Mouse (Mus musculus) midbrain, embryonic 15.5 days (tissue): ENCODE results near the gene Metap1. TPM values are rescaled to one million over a fixed set of nuclear protein-coding genes. Genes with fewer than 3 reads are reported as not detected.
"Not testable (repeated sequence)": the region's sequence is repeated elsewhere in the genome, so short reads cannot be mapped to it uniquely, and the experiment has no call there.

Source experiments
- ATAC-seq: fragments of 200-750 bp; cut with Nextera tagmentation; replicated peaks from 2 replicates; pipeline ENCODE4 v1.8.0; 2017; ENCODE audit warnings: moderate TSS enrichment
- H3K27ac ChIP-seq: fragments of 300-500 bp; sonication (generic); 2 replicates; pipeline ENCODE4 v1.5.1; 2015; ENCODE audit warnings: mild to moderate bottlenecking, inconsistent platforms
- H3K27me3 ChIP-seq: fragments of 300-500 bp; sonication (generic); replicated peaks from 2 replicates; pipeline ENCODE4 v1.6.1; 2015; ENCODE audit warnings: inconsistent platforms
- H3K36me3 ChIP-seq: fragments of 300-500 bp; sonication (generic); replicated peaks from 2 replicates; pipeline ENCODE4 v1.6.1; 2015; ENCODE audit warnings: inconsistent platforms
- H3K4me1 ChIP-seq: fragments of 300-500 bp; sonication (generic); 2 replicates; pipeline ENCODE4 v1.6.1; 2015; ENCODE audit warnings: inconsistent platforms
- H3K4me2 ChIP-seq: fragments of 300-500 bp; sonication (generic); 2 replicates; pipeline ENCODE4 v1.6.1; 2015; ENCODE audit warnings: inconsistent platforms, mild to moderate bottlenecking, moderate library complexity
- H3K4me3 ChIP-seq: fragments of 300-500 bp; sonication (generic); 2 replicates; pipeline ENCODE4 v1.5.1; 2015; ENCODE audit warnings: mild to moderate bottlenecking, inconsistent platforms
- H3K9ac ChIP-seq: fragments of 300-500 bp; sonication (generic); 2 replicates; pipeline ENCODE4 v1.6.1; 2015; ENCODE audit warnings: mild to moderate bottlenecking, inconsistent platforms
- H3K9me3 ChIP-seq: fragments of 300-500 bp; sonication (generic); 2 replicates; pipeline ENCODE4 v1.6.1; 2016; ENCODE audit warnings: inconsistent platforms
- WGBS: fragments of 180-500 bp; shearing (Covaris S2); methylation state at CpG from one replicate; pipeline ENCODE4 v1.1.7; 2015; ENCODE audit warnings: mixed read lengths; 5-methylcytosine and 5-hydroxymethylcytosine counted together
- polyA plus RNA-seq: library from polyadenylated mRNA; unstranded; fragments of >200 nt; fragmentation: Nextera tagmentation; extraction: Ambion mirVana; gene quantifications from 2 replicates; pipeline ENCODE4 v1.2.1, GENCODE M21; 2015

Metap1 gene
- polyA plus RNA-seq, 1 experiment from 2014 or later, result 47.6 TPM

GRCm38 (mm10) chr3:138495166-138496145, 6.1 kb upstream of the Metap1 start:
- Histone ChIP-seq H3K4me2 (no peak overlapping the region), H3K4me1 (no peaks in the 10 kb centered on the region), H3K9ac (no peak overlapping the region), H3K9me3 (no peaks in the 10 kb centered on the region), H3K4me3 (no peak overlapping the region), H3K27me3 (no peaks in the 10 kb centered on the region), H3K36me3 (no peaks in the 10 kb centered on the region), H3K27ac (no peak overlapping the region)
- 89% methylated on average over 11 of the region's 11 CpGs for WGBS
- no peak for ATAC-seq

GRCm38 (mm10) chr3:138494565-138494964, 5.2 kb upstream of the Metap1 start:
- no peaks in the 10 kb centered on the region for H3K27me3 ChIP-seq
- H3K36me3 ChIP-seq, result no peaks in the 10 kb centered on the region
- 62% methylated on average over 1 of the region's 1 CpGs for WGBS
- ATAC-seq, result no peak
- no peak overlapping the region for H3K27ac ChIP-seq
- no peak overlapping the region for H3K4me2 ChIP-seq
- H3K4me3 ChIP-seq, result no peak overlapping the region
- peaks cover 3% of the 10 kb centered on the region; the same call in 1 of the 2 replicates for H3K4me1 ChIP-seq
- no peak overlapping the region for H3K9ac ChIP-seq
- no peaks in the 10 kb centered on the region for H3K9me3 ChIP-seq

- WGBS, result 90% methylated on average over 3 of the region's 3 CpGs
- ATAC-seq, result no peak
- no peaks in the 10 kb centered on the region for H3K27me3 ChIP-seq
These were observed 4.4 kb upstream of the Metap1 start for GRCm38 (mm10) chr3:138493668-138494067.

GRCm38 (mm10) chr3:138490034-138490337, 671 bp upstream of the Metap1 start:
- Histone ChIP-seq H3K9me3 (no peaks in the 10 kb centered on the region), H3K4me1 (peaks cover 17% of the 10 kb centered on the region), H3K4me2 (peak overlapping the region; percentile 72), H3K4me3 (peak overlapping the region; percentile 79), H3K27ac (no peak overlapping the region), H3K9ac (peak overlapping the region; percentile 53), H3K36me3 (peaks cover 6% of the 10 kb centered on the region; the same call in 1 of the 2 replicates), H3K27me3 (no peaks in the 10 kb centered on the region)
- ATAC-seq, result peak; percentile 21
- 27% methylated on average over 6 of the region's 6 CpGs for WGBS

More at GRCm38 (mm10) chr3:138493668-138494067, 4.4 kb upstream of the Metap1 start:
- no peaks in the 10 kb centered on the region for H3K36me3 ChIP-seq
- H3K27ac ChIP-seq, result no peak overlapping the region
- no peak overlapping the region for H3K4me2 ChIP-seq
- no peak overlapping the region for H3K4me3 ChIP-seq
- H3K9me3 ChIP-seq, result no peaks in the 10 kb centered on the region
- no peak overlapping the region for H3K9ac ChIP-seq
- peaks cover 3% of the 10 kb centered on the region; the same call in 1 of the 2 replicates for H3K4me1 ChIP-seq

- Histone ChIP-seq H3K4me3 (peak overlapping the region; percentile 79), H3K27me3 (no peaks in the 10 kb centered on the region), H3K9ac (peak overlapping the region; percentile 82), H3K4me1 (peaks cover 17% of the 10 kb centered on the region), H3K27ac (peak overlapping the region; percentile 80), H3K4me2 (peak overlapping the region; percentile 72), H3K36me3 (peaks cover 6% of the 10 kb centered on the region; the same call in 1 of the 2 replicates), H3K9me3 (no peaks in the 10 kb centered on the region)
- peak; percentile 4 for ATAC-seq
- under 1% methylated on average over 60 of the region's 61 CpGs for WGBS
These were observed 560 bp downstream of the Metap1 start for GRCm38 (mm10) chr3:138488584-138489326.

DNA sequence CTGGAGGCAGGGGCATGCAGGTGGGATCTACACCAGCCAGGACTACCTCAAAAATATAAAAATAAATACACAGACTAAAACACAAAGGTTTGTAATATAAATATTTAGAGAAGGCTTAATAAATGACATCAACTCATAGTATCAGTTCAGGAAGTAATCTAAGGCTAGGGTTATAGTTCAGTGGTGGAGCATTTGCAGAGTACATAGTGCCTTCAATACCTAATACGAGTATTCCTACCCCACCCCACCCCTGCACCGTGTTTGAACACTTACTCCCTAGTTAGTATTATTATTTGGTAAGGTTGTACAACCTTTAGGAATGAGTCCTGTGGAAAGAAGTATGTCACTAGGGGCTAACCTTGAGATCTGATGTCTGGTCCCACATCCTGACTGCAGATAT, 6.1 kb downstream of the Metap1 start:
- Histone ChIP-seq H3K27ac (no peak overlapping the region), H3K27me3 (no peaks in the 10 kb centered on the region), H3K4me3 (no peak overlapping the region), H3K36me3 (peaks cover 13% of the 10 kb centered on the region; the same call in 1 of the 2 replicates), H3K4me2 (no peak overlapping the region), H3K9me3 (no peaks in the 10 kb centered on the region), H3K4me1 (peaks cover 11% of the 10 kb centered on the region), H3K9ac (no peak overlapping the region)
- 96% methylated on average over 2 of the region's 2 CpGs for WGBS
- no peak for ATAC-seq

- no peak for ATAC-seq
- Histone ChIP-seq H3K27ac (no peak overlapping the region), H3K4me3 (no peak overlapping the region), H3K4me1 (no peaks in the 10 kb centered on the region), H3K36me3 (peaks cover 13% of the 10 kb centered on the region; the same call in 1 of the 2 replicates), H3K27me3 (no peaks in the 10 kb centered on the region), H3K9ac (no peak overlapping the region), H3K4me2 (no peak overlapping the region), H3K9me3 (no peaks in the 10 kb centered on the region)
- 60% methylated on average over 14 of the region's 14 CpGs for WGBS
These were observed 7.6 kb downstream of the Metap1 start for GRCm38 (mm10) chr3:138481526-138482284.

DNA sequence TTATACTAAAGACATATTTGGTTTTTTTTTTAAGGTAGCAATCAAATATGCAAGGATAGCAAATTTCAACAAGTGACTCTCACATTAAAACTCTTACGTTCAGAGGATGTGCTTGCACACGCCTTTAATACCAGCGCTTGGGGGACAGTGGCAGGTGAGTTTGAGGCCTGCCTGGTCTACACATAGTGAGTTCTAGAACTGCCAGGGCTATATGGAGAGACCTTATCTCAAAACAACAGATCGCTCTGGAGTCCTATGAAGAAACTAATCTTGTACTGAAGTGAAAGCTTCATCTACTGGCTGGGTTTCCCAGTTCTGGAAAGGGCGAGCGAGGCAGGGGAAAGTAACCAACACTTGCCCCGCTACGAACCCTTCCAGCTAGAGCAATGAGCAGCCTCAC, 9.8 kb downstream of the Metap1 start:
- 95% methylated on average over 8 of the region's 8 CpGs for WGBS
- peaks cover 7% of the 10 kb centered on the region; the same call in 1 of the 2 replicates for H3K36me3 ChIP-seq
- no peak overlapping the region for H3K9ac ChIP-seq
- H3K27me3 ChIP-seq, result no peaks in the 10 kb centered on the region
- no peak overlapping the region for H3K27ac ChIP-seq
- H3K4me2 ChIP-seq, result no peak overlapping the region
- no peak overlapping the region for H3K4me3 ChIP-seq
- no peaks in the 10 kb centered on the region for H3K4me1 ChIP-seq
- no peaks in the 10 kb centered on the region for H3K9me3 ChIP-seq
- ATAC-seq, result no peak

- Histone ChIP-seq H3K27ac (no peak overlapping the region), H3K4me3 (no peak overlapping the region), H3K36me3 (peaks cover 19% of the 10 kb centered on the region), H3K4me2 (no peak overlapping the region), H3K9me3 (no peaks in the 10 kb centered on the region), H3K9ac (no peak overlapping the region), H3K27me3 (no peaks in the 10 kb centered on the region), H3K4me1 (no peaks in the 10 kb centered on the region)
- WGBS, result 90% methylated on average over 3 of the region's 3 CpGs
- ATAC-seq, result no peak
These were observed 18.2 kb downstream of the Metap1 start for GRCm38 (mm10) chr3:138471066-138471465.

GRCm38 (mm10) chr3:138466656-138467055, 22.7 kb downstream of the Metap1 start:
- not testable (repeated sequence) for H3K27ac ChIP-seq, ATAC-seq, H3K27me3 ChIP-seq, H3K4me1 ChIP-seq, H3K4me2 ChIP-seq, H3K4me3 ChIP-seq, H3K9me3 ChIP-seq, H3K9ac ChIP-seq
- 90% methylated on average over 1 of the region's 1 CpGs for WGBS
- H3K36me3 ChIP-seq, result peaks cover 26% of the 10 kb centered on the region

DNA sequence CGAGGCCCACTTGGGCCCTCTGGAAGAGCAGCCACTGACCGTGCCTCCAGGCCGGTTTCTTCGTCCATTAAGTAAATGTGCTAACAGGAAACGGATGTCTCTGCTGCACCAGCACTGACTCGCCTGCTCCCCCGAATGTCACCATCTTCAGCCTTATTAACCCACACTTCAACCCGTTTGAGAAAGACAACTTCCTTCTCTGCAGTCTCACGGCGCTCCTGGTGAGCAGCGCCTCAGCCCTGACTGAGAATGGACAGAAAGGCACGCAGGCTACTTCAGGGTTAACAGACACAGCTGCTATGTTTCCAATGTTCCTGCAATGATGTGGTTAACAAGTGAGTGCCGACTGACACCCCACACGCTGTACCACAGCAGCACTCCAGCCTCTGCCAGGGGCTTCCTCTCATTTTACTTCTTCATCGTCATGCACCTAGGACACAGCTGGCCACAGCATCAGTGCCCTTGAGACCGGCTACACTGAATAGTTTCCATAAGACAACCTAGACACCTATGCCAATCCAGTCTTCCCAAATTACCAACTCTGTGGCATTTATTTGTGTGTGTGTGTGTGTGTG, 24.7 kb downstream of the Metap1 start:
- H3K27ac ChIP-seq, result no peak overlapping the region
- peaks cover 35% of the 10 kb centered on the region for H3K36me3 ChIP-seq
- no peaks in the 10 kb centered on the region for H3K27me3 ChIP-seq
- H3K9me3 ChIP-seq, result no peaks in the 10 kb centered on the region
- ATAC-seq, result no peak
- H3K4me1 ChIP-seq, result no peaks in the 10 kb centered on the region
- H3K4me3 ChIP-seq, result no peak overlapping the region
- WGBS, result 87% methylated on average over 16 of the region's 16 CpGs
- no peak overlapping the region for H3K4me2 ChIP-seq
- H3K9ac ChIP-seq, result no peak overlapping the region
